Mouse (Mus musculus) G1E-ER4 (cell line): Measurements from ENCODE around the gene Suclg1. TPM values are rescaled to one million over a fixed set of nuclear protein-coding genes. Genes with fewer than 3 reads are reported as not detected.

Experiments used
- GATA1 ChIP-seq: IDR thresholded peaks from one replicate; pipeline ENCODE4 v1.8.0; 2012; ENCODE audit warnings: low read length, inconsistent platforms
- polyA plus RNA-seq: library from polyadenylated mRNA; stranded (reverse); fragments of >175 nt; gene quantifications from 2 replicates; pipeline ENCODE4 v1.2.3, GENCODE M21; 2012

Gene Suclg1
- polyA plus RNA-seq = 21.9 and 135 TPM in 2 replicates

DNA sequence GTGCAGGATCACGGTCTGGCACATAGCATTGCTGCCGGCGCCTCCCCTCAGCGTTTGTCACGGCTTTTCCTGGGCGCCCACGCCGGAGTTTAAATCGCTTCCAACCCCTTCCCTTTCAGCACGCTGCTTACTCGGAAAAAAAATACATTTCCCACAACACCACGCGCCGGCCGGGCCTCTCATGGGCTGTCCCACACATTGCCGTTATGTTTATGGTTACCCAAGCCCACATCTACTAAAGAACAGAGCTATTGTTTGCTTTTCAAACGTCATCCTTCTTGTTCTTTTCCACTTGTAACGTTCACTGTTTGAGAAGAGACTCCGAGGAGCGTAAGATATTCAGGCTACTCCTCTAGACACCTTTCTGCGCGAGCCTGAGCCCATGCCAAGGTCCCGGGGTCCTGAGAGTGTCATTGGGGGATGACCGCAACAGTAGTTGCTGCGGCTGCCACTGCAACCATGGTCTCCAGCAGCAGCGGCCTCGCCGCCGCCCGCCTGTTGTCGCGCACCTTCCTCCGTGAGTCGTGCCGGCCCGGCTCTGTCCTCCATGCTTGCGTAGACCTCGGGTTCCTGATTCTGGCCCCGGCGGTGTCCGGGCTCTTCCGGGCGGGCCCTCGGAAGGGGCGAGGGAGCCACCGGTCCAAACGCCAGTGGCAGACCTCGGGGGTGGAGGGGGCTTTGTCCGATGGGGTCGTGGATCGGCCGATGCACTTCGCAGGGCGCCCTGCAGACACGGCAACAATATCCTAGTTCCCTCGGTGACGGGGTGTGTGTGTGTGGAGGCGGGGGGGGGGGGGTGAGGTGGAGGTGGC, at the start of gene Suclg1:
TSS of gene Suclg1 (plus strand) at position 146 of the 812 bp plus-strand sequence.
- TF ChIP-seq GATA1 = no peak

DNA sequence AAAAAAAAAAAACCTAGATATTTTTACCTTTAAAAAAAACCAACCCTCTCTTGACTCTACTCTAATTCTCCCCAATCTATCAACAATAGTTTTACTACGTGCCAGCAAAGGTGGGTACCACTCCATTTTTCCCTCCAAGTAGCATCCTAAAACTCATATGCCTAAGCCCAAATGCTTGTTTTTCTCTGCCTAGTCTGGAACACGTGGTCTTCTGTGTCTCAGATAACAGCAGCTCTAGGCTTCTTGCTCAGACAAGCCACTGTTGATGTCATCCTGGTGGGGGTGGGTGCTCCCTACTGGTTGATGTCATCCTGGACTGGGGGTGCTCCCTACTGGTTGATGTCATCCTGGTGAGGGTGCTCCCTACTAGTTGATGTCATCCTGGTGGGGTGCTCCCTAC, 44.5 kb upstream of the Suclg1 start:
- no peak for TF ChIP-seq GATA1

DNA sequence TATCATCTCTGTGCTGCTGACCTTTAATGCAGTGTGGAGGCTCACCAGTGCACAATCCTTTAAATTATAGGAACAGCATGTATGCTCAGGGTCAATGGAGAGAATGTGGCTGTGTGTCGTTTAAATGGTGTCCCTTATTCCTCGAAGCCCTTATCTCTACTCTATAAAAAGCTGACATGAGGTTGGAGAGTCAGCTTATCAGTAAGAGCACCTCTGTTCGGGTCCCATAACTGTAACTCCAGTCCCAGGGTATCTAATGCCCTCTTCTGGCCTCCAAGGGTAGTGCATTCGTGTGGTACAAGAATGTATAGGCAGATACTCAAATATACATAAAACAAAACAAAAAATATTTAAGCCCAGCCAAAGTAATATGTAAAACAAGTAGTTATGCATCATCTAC, 43.2 kb upstream of the Suclg1 start:
- TF ChIP-seq GATA1 = no peak

DNA sequence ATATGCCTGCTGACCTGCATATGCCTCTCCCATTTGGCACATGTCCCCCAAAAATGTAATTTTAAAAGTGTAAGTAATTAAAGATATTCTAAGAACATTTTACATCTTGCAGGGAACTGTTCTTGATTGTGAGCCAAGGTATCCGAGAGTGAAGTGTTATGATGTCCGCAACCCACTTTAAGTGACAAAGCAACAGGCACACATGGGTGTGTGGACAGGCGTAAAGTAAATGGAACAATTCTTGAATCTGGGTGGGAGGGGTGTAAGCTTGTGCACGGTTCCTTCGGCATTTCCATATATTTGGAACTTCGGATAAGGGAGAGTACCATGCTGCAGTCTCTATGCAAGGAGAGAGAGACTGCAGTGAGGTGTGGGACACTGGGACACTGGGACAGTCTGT, 38.6 kb upstream of the Suclg1 start:
- no peak for TF ChIP-seq GATA1

DNA sequence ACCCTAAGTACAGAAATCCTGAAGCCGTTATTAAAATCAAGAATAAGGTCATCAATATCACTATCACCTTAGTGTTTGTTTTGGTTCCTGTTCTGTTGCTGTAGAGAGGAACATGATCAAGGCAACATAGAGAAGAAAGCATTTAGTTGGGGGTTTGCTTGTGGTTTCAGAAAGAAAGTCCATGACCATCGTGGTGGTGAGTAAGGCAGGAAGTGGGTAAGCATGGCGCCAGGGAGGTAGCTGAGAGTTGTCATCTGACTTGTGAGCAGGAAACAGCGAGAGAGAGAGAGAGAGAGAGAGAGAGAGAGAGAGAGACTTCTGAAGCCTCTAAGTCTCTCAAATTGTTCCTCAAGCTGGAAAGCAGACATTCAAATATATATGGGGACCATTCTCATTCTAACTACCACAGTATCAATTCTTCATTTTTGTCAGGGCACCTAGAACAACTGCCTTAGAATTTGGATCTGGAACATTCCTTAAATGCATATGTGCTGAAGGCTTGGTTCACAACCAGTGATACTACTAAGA, 37.7 kb upstream of the Suclg1 start:
- no peak for TF ChIP-seq GATA1

DNA sequence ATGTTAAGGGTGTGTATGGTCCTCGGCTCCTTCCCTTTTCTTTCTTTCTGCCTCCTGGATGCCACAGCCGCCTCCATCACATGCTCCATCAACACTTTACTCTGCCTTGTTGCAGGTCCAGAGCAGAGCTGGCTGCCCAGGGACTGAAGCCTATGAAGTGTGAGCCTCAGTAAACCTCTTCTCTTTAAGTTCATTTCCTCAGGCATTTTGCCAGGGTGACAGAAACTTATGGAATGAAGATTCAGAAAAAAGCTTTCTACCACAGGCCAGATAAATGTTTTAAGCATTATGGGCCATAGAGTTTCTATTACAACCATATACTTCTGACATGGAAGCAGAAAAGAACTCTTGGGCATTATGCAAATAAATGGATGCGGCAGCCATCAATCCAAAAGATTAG, 37.1 kb upstream of the Suclg1 start:
- no peak for TF ChIP-seq GATA1

DNA sequence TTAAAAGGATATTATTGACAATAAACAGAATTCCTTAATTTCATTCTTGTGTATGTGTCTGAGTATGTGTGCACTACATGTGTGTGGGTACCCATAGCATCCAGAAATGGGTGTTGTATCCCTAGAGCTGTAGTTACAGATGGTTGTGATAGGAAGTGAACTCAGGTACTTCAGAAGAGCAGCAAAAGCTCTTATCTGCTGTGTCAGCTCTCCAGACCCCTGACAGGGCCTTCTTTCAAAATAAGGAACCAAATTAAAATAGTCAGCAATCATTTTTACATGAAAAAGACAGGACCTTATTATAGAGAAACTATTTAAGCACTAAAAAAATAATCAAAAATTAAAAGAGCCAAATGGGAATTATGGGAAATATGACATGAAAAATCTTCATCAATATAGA, 36.6 kb upstream of the Suclg1 start:
- TF ChIP-seq GATA1 = no peak

DNA sequence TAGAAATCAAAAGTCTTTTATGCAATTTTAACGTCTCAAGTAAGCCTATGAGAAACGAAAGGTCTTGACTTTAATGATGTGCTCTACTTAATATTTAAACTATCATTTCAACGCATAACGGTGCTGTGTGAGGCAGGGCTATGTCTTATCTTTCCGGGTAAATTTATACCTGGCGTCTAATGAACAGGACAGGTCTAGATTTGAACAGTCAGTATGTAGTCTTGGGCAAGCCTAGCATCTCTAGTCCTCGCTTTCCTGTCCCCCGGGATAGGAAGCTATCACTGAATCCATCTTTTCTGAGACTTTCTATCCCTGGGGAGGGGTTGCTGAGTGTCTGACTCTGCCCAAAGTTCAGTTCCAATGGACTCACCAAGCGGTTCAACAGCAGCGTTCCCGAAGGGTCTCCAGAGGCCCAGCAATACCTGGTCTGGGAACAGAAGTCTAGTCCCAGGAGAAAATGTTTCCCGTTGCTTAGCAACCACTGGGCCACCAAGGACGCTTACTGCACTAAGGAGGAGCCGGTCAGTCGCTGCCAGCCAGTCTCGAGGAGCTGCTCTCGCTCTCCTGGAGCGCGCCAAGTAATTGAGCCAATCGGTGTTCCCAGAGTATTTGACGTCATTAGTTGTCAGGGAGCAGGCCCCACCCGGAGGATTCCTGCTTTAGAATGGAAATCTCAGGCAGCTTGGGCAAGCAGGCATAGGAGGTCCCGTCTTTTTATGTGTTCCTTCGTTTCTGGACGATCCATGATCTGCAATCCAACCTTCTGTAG, 26.8 kb upstream of the Suclg1 start, which contains the start of gene Dnah6:
TSS of gene Dnah6 (minus strand) at position 463 of the 769 bp plus-strand sequence.
- TF ChIP-seq GATA1 = no peak

DNA sequence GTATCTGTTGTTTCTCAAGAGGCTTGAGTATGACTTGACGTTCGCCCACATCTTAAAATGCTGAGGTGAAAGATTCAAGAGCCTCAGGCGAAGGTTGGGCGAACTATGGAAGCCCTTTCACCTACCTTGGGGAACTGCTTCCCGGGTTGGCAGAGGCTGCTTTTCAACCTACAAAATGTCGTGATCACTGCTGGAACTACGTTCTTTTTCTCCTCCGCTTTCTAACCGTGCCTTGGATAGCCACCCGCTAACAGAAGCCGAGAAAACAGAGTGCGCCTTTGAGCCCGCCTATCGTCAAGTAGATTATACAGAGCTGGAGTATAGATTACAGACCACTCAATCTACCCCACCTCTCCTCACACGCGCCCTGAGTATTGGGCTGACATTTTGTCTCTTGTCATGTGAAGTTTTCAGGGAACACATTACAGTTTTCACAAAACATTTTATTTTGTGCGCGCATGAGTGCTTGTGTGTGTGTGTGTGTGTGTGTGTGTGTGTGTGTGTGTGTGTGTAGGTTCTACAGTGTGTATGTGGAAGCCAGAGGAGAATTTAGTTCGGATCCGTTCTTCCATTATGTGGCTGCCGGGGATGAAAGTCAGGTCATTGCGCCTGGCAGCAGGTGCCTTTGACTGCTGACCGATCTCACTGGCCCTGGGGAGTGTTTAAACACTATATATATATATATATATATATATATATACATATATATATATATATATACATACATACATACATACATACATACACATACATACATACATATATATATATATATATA, 26.0 kb upstream of the Suclg1 start:
- no peak for TF ChIP-seq GATA1

DNA sequence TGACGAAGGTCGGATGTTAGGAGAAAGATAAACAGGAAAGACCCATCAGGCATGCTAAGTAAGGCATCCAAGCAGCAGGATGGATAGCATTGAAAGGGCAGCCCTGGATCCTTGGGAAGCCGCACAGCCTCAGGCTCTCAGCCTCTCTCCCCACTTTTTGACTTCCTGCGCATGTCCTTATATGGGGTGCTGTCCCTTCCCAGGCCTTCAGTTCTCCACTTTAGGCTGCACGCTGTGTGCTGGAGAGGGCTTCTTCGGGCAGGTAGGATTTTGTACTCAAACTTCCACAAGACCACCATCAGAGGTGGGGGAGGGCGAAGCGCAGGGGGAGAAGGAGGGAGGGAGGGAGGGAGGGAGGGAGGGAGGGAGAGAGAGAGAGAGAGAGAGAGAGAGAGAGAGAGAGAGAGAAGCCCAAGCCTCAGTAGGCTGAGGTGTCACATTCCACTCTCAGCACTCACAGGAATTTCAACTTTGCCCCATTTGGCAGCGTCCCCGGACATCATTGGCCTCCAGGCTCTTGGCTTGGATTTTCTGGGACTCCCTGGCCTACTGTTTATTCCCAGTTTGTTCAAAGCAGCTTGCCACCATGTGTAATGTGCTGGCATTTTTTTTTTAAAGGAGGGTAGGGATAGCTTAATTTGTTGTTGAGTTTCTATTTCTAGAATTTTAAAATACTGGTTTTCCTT, 25.2 kb upstream of the Suclg1 start:
- no peak for TF ChIP-seq GATA1

DNA sequence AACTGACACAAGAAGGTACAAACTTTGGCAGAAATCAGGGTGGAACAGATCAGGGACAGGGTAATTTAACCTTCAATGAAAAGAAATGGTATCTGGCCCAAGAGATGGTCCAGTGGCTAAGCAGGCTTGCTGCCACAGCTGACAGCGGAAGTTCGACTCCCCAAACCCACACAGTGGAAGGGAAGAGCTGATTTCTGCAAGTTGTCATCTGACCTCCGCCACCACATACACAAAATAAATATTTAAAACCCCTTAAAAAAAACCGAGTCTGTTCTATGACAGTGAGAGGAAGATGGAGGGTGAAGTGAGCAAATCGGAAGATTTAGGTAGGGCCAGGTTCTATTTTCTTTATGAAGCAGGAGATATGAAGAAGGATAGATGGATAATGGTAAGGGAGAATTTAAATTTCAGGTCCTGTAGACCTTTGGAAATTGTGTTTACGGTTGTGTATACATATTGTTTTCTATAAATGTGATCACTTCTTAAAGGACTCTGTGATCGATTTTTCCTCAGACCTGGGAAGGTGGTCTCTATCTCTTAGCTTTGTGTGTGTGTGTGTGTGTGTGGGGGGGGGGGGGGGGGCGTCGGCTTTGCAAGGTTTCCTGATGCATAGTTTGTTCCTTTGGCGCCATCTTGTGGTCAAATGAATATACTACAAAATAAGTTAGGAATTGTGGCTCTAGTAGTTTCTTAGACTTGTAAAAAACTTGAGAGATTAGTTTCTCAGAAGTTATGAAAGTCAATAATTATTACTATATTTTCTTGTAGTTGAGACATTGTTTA, 20.6 kb upstream of the Suclg1 start:
- TF ChIP-seq GATA1 = no peak

DNA sequence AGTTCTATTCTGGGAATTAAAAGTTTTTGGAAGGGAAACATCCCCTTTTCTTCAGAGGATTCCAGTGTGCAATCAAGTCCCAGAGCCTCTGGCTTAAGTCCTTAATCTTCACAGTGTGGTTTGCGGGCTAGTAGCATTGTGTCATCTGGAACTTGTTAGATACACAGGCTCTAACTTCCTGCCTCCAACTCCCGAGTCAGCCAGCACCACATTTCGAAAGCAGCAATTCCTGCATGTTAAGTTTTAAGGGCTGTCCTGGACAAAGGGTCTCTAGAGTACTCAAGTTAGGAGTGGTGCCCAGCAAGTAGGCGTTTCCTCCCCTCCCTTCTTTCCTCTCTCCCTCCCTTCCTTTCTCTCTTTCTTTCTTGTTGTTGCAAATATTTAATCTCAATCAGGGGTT, 19.8 kb upstream of the Suclg1 start:
- TF ChIP-seq GATA1 = no peak

DNA sequence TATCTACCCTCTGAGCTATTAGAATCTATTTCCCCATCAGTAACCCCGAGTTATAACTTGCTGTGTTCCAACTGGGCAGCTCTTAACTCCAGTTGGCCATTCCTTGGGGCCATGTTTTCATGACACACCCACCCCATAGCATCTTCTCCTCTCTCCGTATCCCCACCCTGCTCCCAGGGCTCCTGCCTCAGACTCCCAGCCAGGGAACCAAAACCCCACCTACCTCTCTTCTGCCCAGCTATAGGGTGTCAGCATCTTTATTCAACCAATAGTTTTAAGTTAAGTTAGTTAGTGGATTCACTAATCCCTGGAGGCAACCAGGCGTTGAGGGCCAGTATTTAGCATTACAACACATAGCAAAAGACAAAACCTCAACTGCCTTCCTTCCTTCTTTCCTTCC, 19.3 kb upstream of the Suclg1 start:
- no peak for TF ChIP-seq GATA1

DNA sequence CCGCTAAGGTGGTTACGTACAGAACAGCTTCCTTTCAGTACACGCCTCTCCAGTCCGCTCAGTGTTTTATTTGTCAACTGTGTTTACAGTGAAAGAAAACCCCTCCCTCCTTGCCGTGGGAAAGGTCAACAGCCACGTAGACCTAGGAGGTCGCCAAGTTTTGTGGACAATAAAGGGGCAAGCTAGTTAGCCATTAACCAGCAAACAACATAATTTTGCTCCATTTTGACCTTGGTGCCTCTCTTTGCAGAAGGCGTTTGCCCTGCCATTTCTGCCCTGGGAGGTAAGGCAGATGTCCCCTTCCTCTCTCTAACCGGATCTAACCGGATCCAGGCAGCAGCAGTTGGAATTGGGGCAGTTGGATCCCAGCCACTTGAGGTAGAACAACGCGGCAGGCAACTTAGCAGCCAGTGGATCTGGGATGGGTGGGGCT, 16.0 kb upstream of the Suclg1 start:
- no peak for TF ChIP-seq GATA1

DNA sequence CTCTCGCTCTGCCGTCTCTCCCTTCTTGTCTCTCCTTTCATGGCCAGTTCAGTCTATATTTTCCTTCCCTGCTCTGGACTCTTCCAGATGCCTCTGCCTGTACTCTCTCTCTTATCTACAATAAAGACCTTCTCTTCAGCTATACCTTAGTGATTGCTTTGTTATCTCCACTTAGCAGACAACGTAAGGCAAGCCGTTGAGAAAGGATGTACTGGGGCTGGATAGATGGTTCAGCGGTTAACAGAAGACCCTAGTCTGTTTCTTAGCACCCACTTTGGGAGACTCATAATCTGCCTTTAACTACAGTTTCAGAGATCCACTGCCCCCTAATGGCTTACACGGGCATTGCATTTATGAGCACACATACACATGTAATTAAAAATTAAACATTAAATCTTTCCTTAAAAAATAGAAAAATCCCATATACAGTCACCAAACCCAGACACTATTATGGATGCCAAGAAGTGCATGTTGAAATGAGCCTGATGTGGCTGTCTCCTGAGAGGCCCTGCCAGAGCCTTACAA, 14.9 kb upstream of the Suclg1 start:
- no peak for TF ChIP-seq GATA1
